Mouse (Mus musculus): ENCODE measurements around the gene Celsr2. TPM values are rescaled to one million over a fixed set of nuclear protein-coding genes. Genes with fewer than 3 reads are reported as not detected.

The Celsr2 gene
- polyA plus RNA-seq (2016; fragmentation: Nextera tagmentation; extraction: Ambion mirVana), result 71.4 and 71.5 TPM in 2 replicates

- Histone ChIP-seq H3K27me3 (replicated peaks) (no peaks in the 10 kb centered on the region), H3K9ac (peak within 1 kb of the TSS; percentile 98), H3K4me3 (peak within 1 kb of the TSS; percentile 92), H3K36me3 (peaks cover 32% of the 10 kb centered on the region), H3K4me1 (peaks cover 42% of the 10 kb centered on the region), H3K9me3 (peaks cover 8% of the 10 kb centered on the region), H3K4me2 (replicated peaks) (peak within 1 kb of the TSS; percentile 85), H3K27ac (peak within 1 kb of the TSS; percentile 75)
- ATAC-seq (ENCODE audit: low FRiP score, low read depth), result peak; percentile 10; the same call in 1 of the 2 replicates
- 4% methylated on average over 67 of the region's 67 CpGs for WGBS
Observed at GRCm38 (mm10) chr3:108414857-108415830, at the start of gene Celsr2. Celsr2 (minus strand) TSS chr3:108415552.

GRCm38 (mm10) chr3:108458866-108459265 is 43.5 kb upstream of the Celsr2 start:
- 53% methylated on average over 10 of the region's 10 CpGs for WGBS
- H3K9ac ChIP-seq, result no peak overlapping the region
- no peak for ATAC-seq (ENCODE audit: low FRiP score, low read depth)

GRCm38 (mm10) chr3:108458380-108458779 is 43.0 kb upstream of the Celsr2 start:
- 69% methylated on average over 14 of the region's 14 CpGs for WGBS
- Histone ChIP-seq H3K27me3 (replicated peaks) (no peaks in the 10 kb centered on the region), H3K4me3 (no peak overlapping the region), H3K9ac (no peak overlapping the region), H3K27ac (no peak overlapping the region), H3K36me3 (no peaks in the 10 kb centered on the region), H3K4me1 (no peaks in the 10 kb centered on the region), H3K9me3 (no peaks in the 10 kb centered on the region), H3K4me2 (replicated peaks) (no peak overlapping the region)
- ATAC-seq (ENCODE audit: low FRiP score, low read depth), result no peak

More at GRCm38 (mm10) chr3:108458866-108459265, 43.5 kb upstream of the Celsr2 start:
- Histone ChIP-seq H3K9me3 (no peaks in the 10 kb centered on the region), H3K4me3 (no peak overlapping the region), H3K27me3 (replicated peaks) (no peaks in the 10 kb centered on the region), H3K36me3 (no peaks in the 10 kb centered on the region), H3K27ac (no peak overlapping the region), H3K4me1 (no peaks in the 10 kb centered on the region), H3K4me2 (replicated peaks) (no peak overlapping the region)

- WGBS, result 83% methylated on average over 1 of the region's 1 CpGs
Observed at GRCm38 (mm10) chr3:108454172-108454571, 38.8 kb upstream of the Celsr2 start.

GRCm38 (mm10) chr3:108451969-108452368 is 36.6 kb upstream of the Celsr2 start:
- Histone ChIP-seq H3K4me1 (no peaks in the 10 kb centered on the region), H3K9ac (no peak overlapping the region), H3K4me3 (no peak overlapping the region), H3K36me3 (no peaks in the 10 kb centered on the region), H3K27me3 (replicated peaks) (no peaks in the 10 kb centered on the region), H3K9me3 (no peaks in the 10 kb centered on the region), H3K4me2 (replicated peaks) (no peak overlapping the region), H3K27ac (no peak overlapping the region)
- ATAC-seq (ENCODE audit: low FRiP score, low read depth), result no peak
- WGBS, result 90% methylated on average over 2 of the region's 2 CpGs

More at GRCm38 (mm10) chr3:108454172-108454571, 38.8 kb upstream of the Celsr2 start:
- ATAC-seq (ENCODE audit: low FRiP score, low read depth), result no peak
- Histone ChIP-seq H3K27me3 (replicated peaks) (no peaks in the 10 kb centered on the region), H3K9me3 (no peaks in the 10 kb centered on the region), H3K36me3 (no peaks in the 10 kb centered on the region), H3K4me2 (replicated peaks) (no peak overlapping the region), H3K4me1 (no peaks in the 10 kb centered on the region), H3K27ac (no peak overlapping the region), H3K9ac (no peak overlapping the region), H3K4me3 (no peak overlapping the region)

- WGBS, result 16% methylated on average over 6 of the region's 6 CpGs
- H3K9ac ChIP-seq, result peak overlapping the region; percentile 78
Observed at GRCm38 (mm10) chr3:108445366-108445705, 30.0 kb upstream of the Celsr2 start.

GRCm38 (mm10) chr3:108444698-108445365 is 29.5 kb upstream of the Celsr2 start, which contains the start of gene Sars:
Sars (minus strand) TSS chr3:108445209.
- H3K4me2 ChIP-seq (replicated peaks), result peak within 1 kb of the TSS; percentile 79
- H3K27ac ChIP-seq, result peak within 1 kb of the TSS; percentile 63; the same call in 1 of the 2 replicates
- under 1% methylated on average over 41 of the region's 41 CpGs for WGBS
- H3K4me1 ChIP-seq, result peaks cover 23% of the 10 kb centered on the region
- H3K27me3 ChIP-seq (replicated peaks), result no peaks in the 10 kb centered on the region
- H3K9ac ChIP-seq, result peak within 1 kb of the TSS; percentile 78
- H3K4me3 ChIP-seq, result peak within 1 kb of the TSS; percentile 82
- H3K36me3 ChIP-seq, result peaks cover 5% of the 10 kb centered on the region; the same call in 1 of the 2 replicates
- H3K9me3 ChIP-seq, result no peaks in the 10 kb centered on the region
- peak; percentile 94 for ATAC-seq (ENCODE audit: low FRiP score, low read depth)

More at GRCm38 (mm10) chr3:108445366-108445705, 30.0 kb upstream of the Celsr2 start:
- H3K4me3 ChIP-seq, result peak overlapping the region; percentile 82
- no peaks in the 10 kb centered on the region for H3K9me3 ChIP-seq
- no peak overlapping the region for H3K27ac ChIP-seq
- peak overlapping the region; percentile 79 for H3K4me2 ChIP-seq (replicated peaks)
- H3K36me3 ChIP-seq, result peaks cover 4% of the 10 kb centered on the region; the same call in 1 of the 2 replicates
- no peaks in the 10 kb centered on the region for H3K27me3 ChIP-seq (replicated peaks)
- ATAC-seq (ENCODE audit: low FRiP score, low read depth), result no peak
- peaks cover 23% of the 10 kb centered on the region for H3K4me1 ChIP-seq

GRCm38 (mm10) chr3:108444029-108444428 is 28.7 kb upstream of the Celsr2 start:
- WGBS, result 25% methylated on average over 8 of the region's 8 CpGs
- ATAC-seq (ENCODE audit: low FRiP score, low read depth), result 0 out of 2 replicates have a peak, but pooled peaks have one; percentile 25
- peak overlapping the region; percentile 78 for H3K9ac ChIP-seq
- H3K4me1 ChIP-seq, result peaks cover 23% of the 10 kb centered on the region
- H3K4me2 ChIP-seq (replicated peaks), result peak overlapping the region; percentile 79
- peaks cover 5% of the 10 kb centered on the region; the same call in 1 of the 2 replicates for H3K36me3 ChIP-seq
- peak overlapping the region; percentile 82 for H3K4me3 ChIP-seq
- H3K27ac ChIP-seq, result no peak overlapping the region
- H3K27me3 ChIP-seq (replicated peaks), result no peaks in the 10 kb centered on the region
- H3K9me3 ChIP-seq, result no peaks in the 10 kb centered on the region

GRCm38 (mm10) chr3:108436380-108436714 is 21.0 kb upstream of the Celsr2 start:
- Histone ChIP-seq H3K36me3 (peaks cover 27% of the 10 kb centered on the region), H3K9me3 (no peaks in the 10 kb centered on the region), H3K27ac (no peak overlapping the region), H3K4me3 (no peak overlapping the region), H3K9ac (no peak overlapping the region), H3K27me3 (replicated peaks) (no peaks in the 10 kb centered on the region), H3K4me2 (replicated peaks) (no peak overlapping the region), H3K4me1 (peaks cover 48% of the 10 kb centered on the region)
- 67% methylated on average over 7 of the region's 7 CpGs for WGBS
- no peak for ATAC-seq (ENCODE audit: low FRiP score, low read depth)

GRCm38 (mm10) chr3:108435701-108436379 is 20.5 kb upstream of the Celsr2 start:
- H3K9ac ChIP-seq, result 0 out of 2 replicates have a peak overlapping the region, but pooled peaks have one; percentile 14
- no peak overlapping the region for H3K4me3 ChIP-seq
- no peak overlapping the region for H3K4me2 ChIP-seq (replicated peaks)
- 76% methylated on average over 17 of the region's 17 CpGs for WGBS
- H3K4me1 ChIP-seq, result peaks cover 48% of the 10 kb centered on the region
- H3K27me3 ChIP-seq (replicated peaks), result no peaks in the 10 kb centered on the region
- peak overlapping the region; percentile 50; the same call in 1 of the 2 replicates for H3K27ac ChIP-seq
- peaks cover 32% of the 10 kb centered on the region for H3K36me3 ChIP-seq
- no peak for ATAC-seq (ENCODE audit: low FRiP score, low read depth)
- no peaks in the 10 kb centered on the region for H3K9me3 ChIP-seq

- H3K4me2 ChIP-seq (replicated peaks), result peak overlapping the region; percentile 30
- peaks cover 46% of the 10 kb centered on the region for H3K36me3 ChIP-seq
- H3K27ac ChIP-seq, result peak overlapping the region; percentile 89
- peak; percentile 90 for ATAC-seq (ENCODE audit: low FRiP score, low read depth)
- peaks cover 48% of the 10 kb centered on the region for H3K4me1 ChIP-seq
- peak overlapping the region; percentile 30; the same call in 1 of the 2 replicates for H3K9ac ChIP-seq
- H3K27me3 ChIP-seq (replicated peaks), result no peaks in the 10 kb centered on the region
- 15% methylated on average over 19 of the region's 19 CpGs for WGBS
- H3K9me3 ChIP-seq, result no peaks in the 10 kb centered on the region
- no peak overlapping the region for H3K4me3 ChIP-seq
Observed at GRCm38 (mm10) chr3:108433881-108434495, 18.6 kb upstream of the Celsr2 start.
